Mouse (Mus musculus) limb, embryonic 12.5 days (tissue): Measurements from ENCODE around the gene Ak1. TPM values are rescaled to one million over a fixed set of nuclear protein-coding genes. Genes with fewer than 3 reads are reported as not detected.

Experiments used
- ATAC-seq: fragments of 200-750 bp; cut with Nextera tagmentation; 2 replicates; pipeline ENCODE4 v1.8.0; 2017; ENCODE audit warnings: low read depth, moderate TSS enrichment; ENCODE audit not compliant: insufficient number of reproducible peaks, insufficient read depth, low FRiP score, low TSS enrichment
- H3K27ac ChIP-seq: fragments of 300-500 bp; sonication (generic); 2 replicates; pipeline ENCODE4 v1.5.1; 2016; ENCODE audit warnings: mild to moderate bottlenecking, moderate library complexity
- H3K27me3 ChIP-seq: fragments of 300-500 bp; sonication (generic); 2 replicates; pipeline ENCODE4 v1.6.1; 2016; ENCODE audit warnings: mild to moderate bottlenecking, moderate library complexity
- H3K36me3 ChIP-seq: fragments of 300-500 bp; sonication (generic); 2 replicates; pipeline ENCODE4 v1.6.1; 2016; ENCODE audit warnings: mild to moderate bottlenecking, moderate library complexity
- H3K4me1 ChIP-seq: fragments of 300-500 bp; sonication (generic); replicated peaks from 2 replicates; pipeline ENCODE4 v1.6.1; 2016
- H3K4me2 ChIP-seq: fragments of 300-500 bp; sonication (generic); 2 replicates; pipeline ENCODE4 v1.6.1; 2016; ENCODE audit warnings: mild to moderate bottlenecking, moderate library complexity
- H3K4me3 ChIP-seq: fragments of 300-500 bp; sonication (generic); replicated peaks from 2 replicates; pipeline ENCODE4 v1.5.1; 2016; ENCODE audit warnings: mild to moderate bottlenecking
- H3K9ac ChIP-seq: fragments of 300-500 bp; sonication (generic); replicated peaks from 2 replicates; pipeline ENCODE4 v1.6.1; 2016; ENCODE audit warnings: mild to moderate bottlenecking, moderate library complexity
- H3K9me3 ChIP-seq: fragments of 300-500 bp; sonication (generic); 2 replicates; pipeline ENCODE4 v1.6.1; 2016; ENCODE audit warnings: mild to moderate bottlenecking, moderate library complexity
- WGBS: fragments of 180-500 bp; shearing (Covaris S2); methylation state at CpG from one replicate; pipeline ENCODE4 v1.1.7; 2016; 5-methylcytosine and 5-hydroxymethylcytosine counted together
- polyA plus RNA-seq: library from polyadenylated mRNA; unstranded; fragments of >200 nt; fragmentation: Nextera tagmentation; extraction: Ambion mirVana; gene quantifications from 2 replicates; pipeline ENCODE4 v1.2.1, GENCODE M21; 2016

Gene Ak1
- polyA plus RNA-seq, 1 experiment from 2014 or later = 34.3 TPM

DNA sequence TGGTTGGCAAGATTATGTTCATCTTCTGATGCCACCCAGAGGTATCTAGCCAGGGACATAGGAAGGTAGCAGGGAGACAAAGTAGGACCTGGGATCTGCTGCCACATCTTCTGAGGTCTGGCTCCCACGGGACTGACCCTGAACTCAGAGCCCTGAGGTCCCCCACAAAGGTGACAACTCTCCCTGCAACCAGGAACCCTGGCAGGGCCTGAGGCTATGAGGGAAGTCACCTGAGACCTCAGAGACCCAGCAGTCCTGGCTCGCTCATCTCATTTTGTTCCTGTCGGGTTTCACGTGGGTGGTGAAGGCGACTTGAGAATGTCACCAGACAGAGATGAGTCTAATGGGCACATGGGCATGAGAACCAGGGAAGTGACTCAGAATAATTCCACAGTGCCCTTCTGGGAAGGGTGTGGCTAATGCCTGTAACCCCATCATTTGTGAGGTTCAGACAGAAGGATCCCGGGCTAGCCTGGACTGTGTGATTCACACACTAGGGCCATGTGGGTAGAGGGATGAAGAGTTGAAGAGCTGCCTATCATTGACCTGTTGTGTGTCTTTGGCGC, 36.3 kb upstream of the Ak1 start:
- 84% methylated on average over 7 of the region's 7 CpGs for WGBS
- Histone ChIP-seq H3K9ac (no peak overlapping the region), H3K27ac (no peak overlapping the region), H3K27me3 (peaks cover 13% of the 10 kb centered on the region), H3K36me3 (peaks cover 6% of the 10 kb centered on the region), H3K4me2 (no peak overlapping the region), H3K4me1 (peaks cover 21% of the 10 kb centered on the region), H3K4me3 (no peak overlapping the region), H3K9me3 (no peaks in the 10 kb centered on the region)
- ATAC-seq = no peak

DNA sequence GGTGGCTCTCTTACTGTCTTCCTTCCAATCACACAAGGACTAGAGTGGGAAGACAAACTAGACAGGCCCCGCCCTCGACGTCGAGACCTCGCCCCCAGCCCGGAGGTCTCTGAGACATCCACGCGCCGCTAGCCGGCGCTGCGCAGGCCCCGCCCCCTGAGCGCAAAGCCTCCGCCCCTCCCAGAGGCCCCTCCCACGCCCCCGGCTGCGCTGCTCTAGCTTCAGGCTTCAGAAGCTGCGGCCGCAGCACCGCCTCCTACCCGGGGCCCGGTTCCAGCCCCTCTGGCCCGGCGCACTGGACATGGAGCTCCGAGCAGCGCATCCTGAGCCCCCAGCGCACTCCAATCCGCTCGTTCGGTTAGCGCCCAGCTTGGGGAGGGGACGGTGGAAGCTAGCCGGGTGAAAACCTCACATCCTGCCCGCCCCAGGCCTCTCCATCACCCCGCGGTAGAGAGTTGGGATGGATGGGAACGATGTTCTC, 34.6 kb upstream of the Ak1 start, which contains the start of gene St6galnac4:
St6galnac4 (plus strand) TSS at position 225 of the 481 bp plus-strand sequence.
- peak; percentile 65 for ATAC-seq
- under 1% methylated on average over 38 of the region's 38 CpGs for WGBS

DNA sequence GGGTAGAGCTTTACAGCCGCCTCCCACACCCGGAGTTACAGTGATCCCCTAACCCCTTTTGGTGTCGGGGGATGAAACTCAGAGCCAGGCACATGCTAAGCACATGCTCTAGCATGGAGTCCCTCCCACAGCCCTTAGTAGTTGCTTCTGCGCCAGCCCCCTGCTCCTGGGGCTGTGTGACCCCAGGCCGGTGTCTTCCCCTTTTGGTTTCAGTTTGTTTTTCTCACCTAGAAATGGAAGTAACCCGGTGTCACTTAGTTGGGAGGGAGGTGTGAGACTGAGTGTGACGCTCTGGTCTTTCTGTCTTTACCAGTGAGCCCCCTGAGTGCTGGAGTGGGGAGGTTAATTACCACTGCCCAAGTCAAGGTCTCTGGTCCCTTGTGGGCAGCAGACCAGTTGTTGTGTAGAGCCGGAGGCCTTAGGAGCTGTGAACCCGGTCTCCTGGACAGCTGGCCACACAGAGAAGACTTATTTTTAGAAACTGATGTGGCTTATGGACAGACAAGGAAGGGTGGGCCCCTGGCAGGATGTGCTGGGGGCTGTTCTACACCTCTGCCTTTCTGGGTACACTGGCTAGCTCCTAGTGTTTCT, 33.7 kb upstream of the Ak1 start:
- Histone ChIP-seq H3K27me3 (peaks cover 6% of the 10 kb centered on the region), H3K4me2 (peak overlapping the region; percentile 56), H3K4me3 (peak overlapping the region; percentile 61), H3K9me3 (no peaks in the 10 kb centered on the region), H3K27ac (peak overlapping the region; percentile 46; the same call in 1 of the 2 replicates), H3K9ac (peak overlapping the region; percentile 71; the same call in 1 of the 2 replicates), H3K36me3 (peaks cover 15% of the 10 kb centered on the region), H3K4me1 (peaks cover 22% of the 10 kb centered on the region)
- no peak for ATAC-seq
- 22% methylated on average over 9 of the region's 9 CpGs for WGBS

More for the DNA sequence above, 34.6 kb upstream of the Ak1 start, which contains the start of gene St6galnac4:
- peaks cover 11% of the 10 kb centered on the region for H3K36me3 ChIP-seq
- peaks cover 24% of the 10 kb centered on the region for H3K4me1 ChIP-seq
- H3K4me2 ChIP-seq = peak within 1 kb of the TSS; percentile 56
- H3K27me3 ChIP-seq = peaks cover 12% of the 10 kb centered on the region
- peak within 1 kb of the TSS; percentile 61 for H3K4me3 ChIP-seq
- no peaks in the 10 kb centered on the region for H3K9me3 ChIP-seq
- peak within 1 kb of the TSS; percentile 66 for H3K27ac ChIP-seq
- H3K9ac ChIP-seq = peak within 1 kb of the TSS; percentile 71

DNA sequence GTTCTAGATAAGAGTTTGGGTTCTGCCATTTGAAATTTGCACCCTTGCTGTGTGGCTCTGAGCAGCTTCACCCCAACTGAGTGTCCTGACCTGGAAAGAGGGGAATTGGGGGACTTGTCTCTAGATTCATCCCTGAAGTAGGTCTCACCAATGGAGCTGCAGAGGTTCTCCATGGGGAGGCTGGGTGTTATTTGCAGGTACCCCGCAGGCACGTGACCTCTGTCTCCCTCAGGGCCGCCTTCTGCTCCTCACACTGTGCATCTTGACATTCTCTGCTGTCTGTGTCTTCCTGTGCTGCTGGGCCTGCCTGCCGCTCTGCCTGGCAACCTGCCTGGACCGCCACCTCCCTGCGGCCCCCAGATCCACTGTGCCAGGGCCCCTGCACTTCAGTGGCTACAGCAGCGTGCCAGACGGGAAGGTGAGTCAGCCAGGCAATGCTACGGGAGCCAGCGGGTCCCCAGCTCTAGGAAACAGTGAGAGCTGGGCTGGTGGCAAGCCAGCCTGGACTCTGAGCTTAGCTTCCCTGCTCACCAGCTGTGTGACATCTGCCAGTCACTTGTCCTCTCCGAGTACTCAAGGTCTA, 32.3 kb upstream of the Ak1 start:
- Histone ChIP-seq H3K27me3 (no peaks in the 10 kb centered on the region), H3K4me2 (no peak overlapping the region), H3K36me3 (peaks cover 21% of the 10 kb centered on the region), H3K9me3 (no peaks in the 10 kb centered on the region), H3K4me3 (no peak overlapping the region), H3K27ac (no peak overlapping the region), H3K9ac (no peak overlapping the region), H3K4me1 (peaks cover 17% of the 10 kb centered on the region)
- WGBS = 78% methylated on average over 11 of the region's 11 CpGs
- ATAC-seq = no peak

DNA sequence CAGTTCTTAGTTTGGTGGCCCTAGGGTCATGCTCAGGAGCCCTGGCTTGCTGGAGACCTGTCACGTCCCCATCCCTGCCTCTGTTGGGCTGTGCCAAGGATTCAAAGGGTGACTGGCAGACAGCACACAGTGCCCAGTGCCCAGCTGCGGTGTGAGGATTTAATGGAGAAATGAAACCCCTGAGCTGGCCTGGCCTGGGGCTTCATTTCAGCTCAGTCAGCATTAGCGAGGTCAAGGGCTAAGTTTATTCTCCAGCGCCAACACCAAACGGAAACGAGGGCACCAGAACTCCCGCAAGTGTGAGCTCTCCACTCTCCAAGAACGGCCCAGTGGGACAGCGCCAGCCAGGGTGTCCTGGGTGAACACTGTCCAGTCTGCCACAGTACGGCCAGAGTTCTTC, 31.3 kb upstream of the Ak1 start:
- 81% methylated on average over 10 of the region's 10 CpGs for WGBS
- no peak for ATAC-seq
- no peak overlapping the region for H3K4me2 ChIP-seq
- H3K4me1 ChIP-seq = peaks cover 21% of the 10 kb centered on the region
- H3K36me3 ChIP-seq = peaks cover 30% of the 10 kb centered on the region
- no peaks in the 10 kb centered on the region for H3K9me3 ChIP-seq
- H3K9ac ChIP-seq = no peak overlapping the region
- H3K27ac ChIP-seq = no peak overlapping the region
- no peak overlapping the region for H3K4me3 ChIP-seq
- no peaks in the 10 kb centered on the region for H3K27me3 ChIP-seq

DNA sequence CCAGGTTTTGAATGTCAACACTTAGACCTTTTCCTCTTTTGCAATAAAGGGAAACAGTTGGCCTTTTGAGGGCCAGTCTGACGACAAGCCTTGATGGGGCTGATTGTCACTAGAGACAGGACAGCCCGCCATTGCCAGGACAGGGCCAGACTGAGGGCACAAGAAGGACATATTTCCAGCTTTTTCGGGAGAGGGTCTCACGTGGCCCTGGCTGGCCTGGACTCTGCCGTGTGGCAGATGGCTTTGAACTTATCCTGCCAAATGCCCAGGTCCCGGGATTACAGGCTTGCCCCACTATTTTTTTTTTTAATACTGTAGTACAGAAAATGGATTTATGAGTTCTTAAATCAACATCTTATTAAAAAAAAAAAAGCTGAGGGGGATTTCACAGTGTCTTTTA, 30.3 kb upstream of the Ak1 start:
- H3K27ac ChIP-seq = no peak overlapping the region
- H3K4me2 ChIP-seq = no peak overlapping the region
- no peak overlapping the region for H3K4me3 ChIP-seq
- ATAC-seq = no peak
- no peaks in the 10 kb centered on the region for H3K27me3 ChIP-seq
- WGBS = 62% methylated on average over 6 of the region's 6 CpGs
- H3K36me3 ChIP-seq = peaks cover 39% of the 10 kb centered on the region
- H3K9ac ChIP-seq = no peak overlapping the region
- H3K9me3 ChIP-seq = no peaks in the 10 kb centered on the region
- H3K4me1 ChIP-seq = peaks cover 21% of the 10 kb centered on the region

DNA sequence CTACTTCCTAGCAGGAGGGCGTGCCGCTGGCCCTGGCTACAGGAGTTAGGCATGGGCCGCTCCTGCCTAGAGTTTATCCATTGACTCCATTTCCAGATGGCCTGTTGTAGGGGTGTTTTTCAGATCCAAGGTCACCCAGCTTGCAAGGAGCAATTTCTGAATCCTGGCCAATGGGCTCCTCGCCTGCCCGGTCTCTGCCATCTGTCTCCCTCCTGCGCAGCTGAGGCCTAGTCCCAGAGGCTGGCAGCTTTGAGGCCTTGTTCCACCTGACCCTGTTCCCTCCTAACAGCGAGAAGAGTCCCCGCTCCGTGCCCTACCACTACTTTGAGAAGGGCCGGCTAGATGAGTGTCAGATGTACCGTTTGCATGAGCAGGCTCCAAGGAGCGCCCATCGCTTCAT, 24.8 kb upstream of the Ak1 start:
- Histone ChIP-seq H3K27me3 (no peaks in the 10 kb centered on the region), H3K9me3 (no peaks in the 10 kb centered on the region), H3K27ac (no peak overlapping the region), H3K36me3 (peaks cover 47% of the 10 kb centered on the region), H3K9ac (no peak overlapping the region), H3K4me3 (no peak overlapping the region), H3K4me2 (no peak overlapping the region), H3K4me1 (peaks cover 11% of the 10 kb centered on the region)
- 92% methylated on average over 13 of the region's 13 CpGs for WGBS
- ATAC-seq = no peak

DNA sequence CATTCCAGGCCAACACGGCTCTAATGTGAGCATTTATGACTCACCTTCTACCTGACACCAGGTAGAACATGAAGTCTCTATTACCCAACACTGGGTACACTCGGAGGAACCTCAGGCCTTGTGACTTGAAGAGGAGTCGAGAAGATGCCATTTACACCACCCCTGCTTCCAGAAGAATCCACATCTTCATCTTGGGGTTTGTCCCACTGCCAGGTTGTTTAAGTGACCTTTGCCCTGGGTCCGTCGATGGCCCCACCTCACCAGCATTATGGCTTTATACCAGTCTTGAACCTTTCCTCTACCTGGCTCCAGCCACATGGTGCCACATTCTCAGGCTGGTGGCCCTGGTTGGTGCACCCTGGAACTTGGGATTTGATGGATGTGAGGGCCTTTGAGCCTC, 24.3 kb upstream of the Ak1 start:
- H3K4me1 ChIP-seq = peaks cover 16% of the 10 kb centered on the region
- no peak overlapping the region for H3K27ac ChIP-seq
- WGBS = 93% methylated on average over 5 of the region's 5 CpGs

DNA sequence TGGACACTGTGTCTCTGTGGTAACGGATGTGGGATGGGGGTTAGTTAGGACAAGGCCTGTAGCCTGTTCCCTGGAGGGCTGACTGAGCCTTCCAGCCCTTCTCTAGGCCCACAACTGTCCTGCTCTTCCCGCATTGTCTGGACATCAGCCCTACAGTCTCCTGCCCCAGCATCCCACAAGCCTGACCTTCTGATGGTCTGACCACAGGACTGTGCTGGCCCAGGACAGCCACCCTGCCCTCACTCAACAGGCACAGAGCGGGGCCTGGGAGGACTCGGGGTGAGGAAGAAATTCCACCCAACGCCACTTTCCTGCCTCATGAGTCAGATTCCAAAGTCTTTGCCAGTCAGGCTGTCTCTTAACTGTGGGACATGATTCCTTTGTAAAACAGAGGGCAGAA, 23.9 kb upstream of the Ak1 start:
- peaks cover 20% of the 10 kb centered on the region for H3K4me1 ChIP-seq
- H3K27ac ChIP-seq = no peak overlapping the region
- H3K9me3 ChIP-seq = no peaks in the 10 kb centered on the region
- H3K27me3 ChIP-seq = no peaks in the 10 kb centered on the region
- no peak overlapping the region for H3K4me3 ChIP-seq
- ATAC-seq = no peak
- 85% methylated on average over 5 of the region's 5 CpGs for WGBS
- H3K9ac ChIP-seq = no peak overlapping the region
- no peak overlapping the region for H3K4me2 ChIP-seq
- peaks cover 43% of the 10 kb centered on the region for H3K36me3 ChIP-seq

More for the DNA sequence above, 24.3 kb upstream of the Ak1 start:
- no peak overlapping the region for H3K4me3 ChIP-seq
- no peak overlapping the region for H3K4me2 ChIP-seq
- peaks cover 45% of the 10 kb centered on the region for H3K36me3 ChIP-seq
- no peak for ATAC-seq
- no peak overlapping the region for H3K9ac ChIP-seq
- H3K27me3 ChIP-seq = no peaks in the 10 kb centered on the region
- H3K9me3 ChIP-seq = no peaks in the 10 kb centered on the region

DNA sequence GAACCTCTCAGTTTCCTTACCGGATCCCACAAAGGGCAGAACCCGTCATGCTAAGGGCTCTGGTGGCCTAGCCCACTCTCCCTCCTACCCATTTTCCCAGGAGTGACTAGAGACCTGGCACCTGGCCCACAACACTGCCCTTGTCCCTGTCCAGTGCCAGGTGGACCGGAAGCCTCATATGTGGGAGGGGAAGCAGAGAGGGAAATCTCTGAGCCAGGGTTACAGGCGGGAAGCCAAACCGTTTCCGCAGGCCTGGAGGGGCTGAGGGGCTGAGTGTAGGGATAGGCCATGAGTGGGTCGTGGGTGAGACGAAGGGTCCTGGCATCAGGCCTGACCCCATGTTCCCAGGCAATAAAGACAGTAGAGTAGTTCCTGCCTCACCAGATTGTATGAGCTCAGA, 23.1 kb upstream of the Ak1 start:
- Histone ChIP-seq H3K4me2 (no peak overlapping the region), H3K4me1 (peaks cover 21% of the 10 kb centered on the region), H3K27ac (no peak overlapping the region), H3K9ac (no peak overlapping the region), H3K9me3 (no peaks in the 10 kb centered on the region), H3K36me3 (peaks cover 43% of the 10 kb centered on the region), H3K27me3 (no peaks in the 10 kb centered on the region), H3K4me3 (no peak overlapping the region)
- 91% methylated on average over 8 of the region's 8 CpGs for WGBS
- ATAC-seq = no peak

DNA sequence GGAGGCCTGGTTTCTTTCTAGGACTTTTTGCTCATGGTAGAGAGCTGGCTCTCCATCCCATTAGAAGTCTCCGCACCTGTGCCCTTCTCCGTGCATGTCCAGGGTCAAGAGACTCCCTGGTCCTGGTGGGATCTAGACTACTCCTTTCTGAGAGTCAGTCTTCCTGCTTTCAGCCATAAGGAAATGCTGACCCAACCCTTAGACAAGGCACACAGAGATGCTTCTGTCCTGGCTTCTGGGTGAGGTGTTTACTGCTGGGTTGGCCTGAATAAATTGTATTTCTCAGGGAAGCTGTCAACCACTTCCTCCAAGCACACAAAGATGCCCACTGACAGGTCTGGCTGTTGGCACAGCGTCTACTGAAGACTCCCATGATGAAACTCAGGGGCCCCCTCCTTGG, 22.1 kb upstream of the Ak1 start, which contains the start of gene St6galnac6:
St6galnac6 (plus strand) TSS at position 301 of the 400 bp plus-strand sequence.
- Histone ChIP-seq H3K4me2 (no peak within 1 kb of the TSS), H3K27me3 (no peaks in the 10 kb centered on the region), H3K9me3 (no peaks in the 10 kb centered on the region), H3K36me3 (peaks cover 36% of the 10 kb centered on the region), H3K4me3 (no peak within 1 kb of the TSS), H3K4me1 (peaks cover 21% of the 10 kb centered on the region), H3K9ac (no peak within 1 kb of the TSS), H3K27ac (no peak within 1 kb of the TSS)
- 94% methylated on average over 3 of the region's 3 CpGs for whole genome bisulfite sequencing
- ATAC-seq = no peak
